Mouse (Mus musculus): ENCODE results near the gene Car6. TPM values are rescaled to one million over a fixed set of nuclear protein-coding genes. Genes with fewer than 3 reads are reported as not detected.

Gene Car6
- total and polyA plus RNA-seq, 3 experiments = not detected

DNA sequence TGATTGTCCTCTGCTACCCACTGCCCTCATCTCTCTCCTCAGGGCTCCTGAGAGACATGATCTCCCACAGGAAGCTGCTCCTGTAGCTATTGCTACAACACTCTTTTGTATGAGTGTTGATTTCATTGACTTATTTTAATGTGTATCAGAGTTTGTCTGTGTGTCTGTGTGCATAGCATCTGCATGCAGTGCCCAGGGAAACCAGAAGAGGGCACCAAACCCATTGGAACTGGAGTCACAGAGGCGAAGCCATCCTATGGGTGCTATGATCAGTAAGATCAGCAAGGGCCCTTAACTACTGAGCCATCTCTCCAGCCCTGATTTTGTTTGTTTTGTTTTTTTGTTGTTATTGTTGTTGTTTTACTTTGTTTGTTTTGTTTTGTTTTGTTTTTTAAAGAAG, 7.2 kb downstream of the Car6 start:
- H3K79me2 ChIP-seq (replicated peaks; ENCODE audit: control insufficient read depth, insufficient read depth, low read length) = no peaks in the 10 kb centered on the region
- no peak overlapping the region for H3K27ac ChIP-seq
- intact Hi-C loops (cut with DNase I) = no loop called here
- WGBS = 48% methylated on average over 1 of the region's 1 CpGs
- no peaks in the 10 kb centered on the region for H3K27me3 ChIP-seq (ENCODE audit: control insufficient read depth, insufficient read depth, low read length)
- H3K4me1 ChIP-seq (ENCODE audit: control insufficient read depth, insufficient read depth, low read length) = no peaks in the 10 kb centered on the region
- H3K9ac ChIP-seq (ENCODE audit: low read depth, low read length) = no peak overlapping the region
- DNase-seq = peak in 1 of 2 experiments; percentile 40
- no peaks in the 10 kb centered on the region for H3K36me3 ChIP-seq (ENCODE audit: control insufficient read depth, insufficient read depth, low read length)
- no peak overlapping the region for H3K4me3 ChIP-seq
- TF ChIP-seq POLR2A (IDR thresholded peaks at IDR 0.05; ENCODE audit: insufficient read depth, low read depth, low read length) (no peak), EP300 (IDR thresholded peaks at IDR 0.05; ENCODE audit: insufficient read depth, low read depth, low read length) (0 out of 2 replicates have a peak, but pooled peaks have one; percentile 31), CTCF (IDR thresholded peaks at IDR 0.05) (peak; percentile 75)

DNA sequence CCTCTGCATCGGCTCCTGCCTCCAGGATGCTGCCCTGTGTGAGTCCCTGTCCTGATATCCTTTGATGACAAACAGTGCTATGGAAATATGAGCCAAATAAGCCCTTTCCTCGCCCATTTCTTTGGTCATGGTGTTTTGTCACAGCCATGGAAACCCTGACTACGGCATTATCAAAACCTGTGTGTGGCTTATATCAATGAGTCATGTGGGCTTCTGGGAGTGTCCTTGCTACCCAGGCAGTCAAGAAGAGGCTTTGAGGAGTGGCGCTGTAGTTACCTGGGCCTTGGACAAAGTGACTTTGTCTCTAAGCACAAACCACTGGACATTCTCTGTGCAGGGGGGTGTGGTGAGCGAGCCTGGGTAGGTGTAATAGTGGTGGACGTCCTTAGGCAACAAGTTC, 8.9 kb downstream of the Car6 start:
- 69% methylated on average over 6 of the region's 6 CpGs for WGBS
- Histone ChIP-seq H3K4me1 (ENCODE audit: control insufficient read depth, insufficient read depth, low read length) (no peaks in the 10 kb centered on the region), H3K79me2 (replicated peaks; ENCODE audit: control insufficient read depth, insufficient read depth, low read length) (no peaks in the 10 kb centered on the region), H3K27ac (no peak overlapping the region), H3K9ac (ENCODE audit: low read depth, low read length) (no peak overlapping the region), H3K36me3 (ENCODE audit: control insufficient read depth, insufficient read depth, low read length) (no peaks in the 10 kb centered on the region), H3K27me3 (ENCODE audit: control insufficient read depth, insufficient read depth, low read length) (peaks cover 2% of the 10 kb centered on the region), H3K4me3 (no peak overlapping the region)
- intact Hi-C loops (cut with DNase I) = no loop called here
- DNase-seq = no peak
- no peak for TF ChIP-seq POLR2A (IDR thresholded peaks at IDR 0.05; ENCODE audit: insufficient read depth, low read depth, low read length)
- no peak for TF ChIP-seq EP300 (IDR thresholded peaks at IDR 0.05; ENCODE audit: insufficient read depth, low read depth, low read length)
- TF ChIP-seq CTCF (IDR thresholded peaks at IDR 0.05) = no peak

DNA sequence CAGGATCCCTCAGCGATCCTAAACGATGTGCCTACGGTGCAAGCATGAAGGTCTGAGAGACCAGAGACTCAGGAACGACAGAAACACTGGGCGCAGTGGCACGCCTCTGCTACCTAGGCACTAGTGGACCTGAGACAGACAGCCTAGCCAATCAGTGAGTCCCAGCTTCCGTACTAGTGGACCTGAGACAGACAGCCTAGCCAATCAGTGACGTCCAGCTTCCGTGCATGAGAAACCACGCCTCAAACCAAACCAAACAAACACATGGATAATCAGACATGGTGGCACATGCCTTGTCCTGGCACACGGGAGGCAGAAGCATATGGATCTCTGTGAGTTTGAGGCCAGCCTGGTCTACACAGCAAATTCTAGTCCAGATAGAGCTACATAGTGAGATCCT, 12.9 kb downstream of the Car6 start:
- H3K79me2 ChIP-seq (replicated peaks; ENCODE audit: control insufficient read depth, insufficient read depth, low read length) = no peaks in the 10 kb centered on the region
- no peak overlapping the region for H3K27ac ChIP-seq
- intact Hi-C loops (cut with DNase I) = no loop called here
- peaks cover 2% of the 10 kb centered on the region for H3K27me3 ChIP-seq (ENCODE audit: control insufficient read depth, insufficient read depth, low read length)
- H3K4me1 ChIP-seq (ENCODE audit: control insufficient read depth, insufficient read depth, low read length) = no peaks in the 10 kb centered on the region
- H3K36me3 ChIP-seq (ENCODE audit: control insufficient read depth, insufficient read depth, low read length) = no peaks in the 10 kb centered on the region
- no peak for DNase-seq
- H3K9ac ChIP-seq (ENCODE audit: low read depth, low read length) = no peak overlapping the region
- no peak overlapping the region for H3K4me3 ChIP-seq
- TF ChIP-seq POLR2A (IDR thresholded peaks at IDR 0.05; ENCODE audit: insufficient read depth, low read depth, low read length) (no peak), CTCF (IDR thresholded peaks at IDR 0.05) (no peak), EP300 (IDR thresholded peaks at IDR 0.05; ENCODE audit: insufficient read depth, low read depth, low read length) (no peak)
- WGBS = 54% methylated on average over 11 of the region's 11 CpGs

DNA sequence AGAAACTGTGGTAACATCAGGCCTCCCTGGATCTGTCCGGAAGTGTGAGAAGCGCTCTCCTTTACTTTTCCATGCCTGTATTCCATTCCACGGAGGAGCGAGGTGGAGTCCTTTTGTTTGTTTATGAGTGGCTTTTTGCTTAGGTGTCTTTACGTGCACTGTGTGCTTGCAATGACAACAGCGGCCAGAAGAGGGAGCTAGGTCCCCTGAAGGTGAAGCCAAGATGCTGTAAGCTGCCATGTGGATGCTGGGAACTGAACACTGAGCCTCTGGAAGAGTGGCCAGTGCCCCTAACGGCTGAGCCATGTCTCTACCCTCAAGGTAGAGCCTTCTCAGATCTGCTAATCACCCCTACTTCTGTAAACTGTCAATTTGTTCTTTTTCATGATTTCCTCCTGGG, 19.8 kb downstream of the Car6 start:
- Histone ChIP-seq H3K27ac (no peak overlapping the region), H3K36me3 (ENCODE audit: control insufficient read depth, insufficient read depth, low read length) (no peaks in the 10 kb centered on the region), H3K4me3 (no peak overlapping the region), H3K27me3 (ENCODE audit: control insufficient read depth, insufficient read depth, low read length) (no peaks in the 10 kb centered on the region), H3K79me2 (replicated peaks; ENCODE audit: control insufficient read depth, insufficient read depth, low read length) (no peaks in the 10 kb centered on the region), H3K9ac (ENCODE audit: low read depth, low read length) (no peak overlapping the region), H3K4me1 (ENCODE audit: control insufficient read depth, insufficient read depth, low read length) (no peaks in the 10 kb centered on the region)
- DNase-seq = no peak
- intact Hi-C loops (cut with DNase I) = no loop called here
- TF ChIP-seq CTCF (IDR thresholded peaks at IDR 0.05) = peak; percentile 22; the same call in 1 of the 2 replicates
- no peak for TF ChIP-seq EP300 (IDR thresholded peaks at IDR 0.05; ENCODE audit: insufficient read depth, low read depth, low read length)
- TF ChIP-seq POLR2A (IDR thresholded peaks at IDR 0.05; ENCODE audit: insufficient read depth, low read depth, low read length) = no peak
- 90% methylated on average over 7 of the region's 7 CpGs for WGBS

DNA sequence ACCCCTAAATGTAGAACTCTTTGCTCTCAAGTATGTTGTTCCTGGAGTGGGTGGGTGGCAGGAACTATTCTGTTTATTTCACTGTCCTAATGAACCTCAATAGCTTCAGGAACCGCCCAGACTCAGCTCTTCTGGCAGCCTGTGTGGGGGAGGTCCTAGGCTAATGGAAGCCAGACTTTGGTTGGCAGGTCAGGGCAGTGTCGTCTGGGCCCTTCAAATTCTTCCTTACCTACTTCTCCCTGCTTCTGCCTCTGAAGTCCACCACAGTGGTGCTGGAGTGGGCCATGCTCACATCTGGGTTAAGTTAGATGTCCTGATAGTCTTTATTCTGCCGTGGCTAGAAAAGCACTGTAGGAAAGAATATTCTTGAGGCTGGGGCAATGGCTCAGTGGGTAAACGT, 23.0 kb downstream of the Car6 start:
- H3K27ac ChIP-seq = no peak overlapping the region
- no peak for DNase-seq
- no peak overlapping the region for H3K9ac ChIP-seq (ENCODE audit: low read depth, low read length)
- TF ChIP-seq CTCF (IDR thresholded peaks at IDR 0.05) = no peak
- no peak for TF ChIP-seq POLR2A (IDR thresholded peaks at IDR 0.05; ENCODE audit: insufficient read depth, low read depth, low read length)
- no peak for TF ChIP-seq EP300 (IDR thresholded peaks at IDR 0.05; ENCODE audit: insufficient read depth, low read depth, low read length)
- H3K36me3 ChIP-seq (ENCODE audit: control insufficient read depth, insufficient read depth, low read length) = no peaks in the 10 kb centered on the region
- H3K27me3 ChIP-seq (ENCODE audit: control insufficient read depth, insufficient read depth, low read length) = no peaks in the 10 kb centered on the region
- no peaks in the 10 kb centered on the region for H3K79me2 ChIP-seq (replicated peaks; ENCODE audit: control insufficient read depth, insufficient read depth, low read length)
- intact Hi-C loops (cut with DNase I) = no loop called here
- 62% methylated on average over 4 of the region's 4 CpGs for WGBS
- no peaks in the 10 kb centered on the region for H3K4me1 ChIP-seq (ENCODE audit: control insufficient read depth, insufficient read depth, low read length)
- H3K4me3 ChIP-seq = no peak overlapping the region

DNA sequence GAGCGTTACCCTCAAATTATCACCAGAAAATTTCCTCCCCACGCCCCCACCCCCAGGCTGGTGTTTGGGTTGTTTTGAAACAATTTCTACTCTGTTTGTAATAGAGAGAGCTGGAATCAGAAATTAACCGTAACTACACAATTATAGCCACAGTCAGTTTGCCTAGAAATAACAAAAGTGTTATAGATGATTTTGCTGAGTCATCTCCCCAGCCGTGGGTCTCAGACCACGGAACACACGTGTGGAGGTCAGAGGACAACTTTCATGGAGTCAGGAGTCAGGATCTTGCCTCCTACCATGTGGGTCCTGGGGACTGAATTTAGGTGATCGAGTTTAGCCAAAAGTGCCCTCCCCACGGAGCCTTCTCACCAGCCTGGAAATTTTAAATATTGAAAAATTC, 24.0 kb downstream of the Car6 start:
- no peaks in the 10 kb centered on the region for H3K27me3 ChIP-seq (ENCODE audit: control insufficient read depth, insufficient read depth, low read length)
- H3K79me2 ChIP-seq (replicated peaks; ENCODE audit: control insufficient read depth, insufficient read depth, low read length) = no peaks in the 10 kb centered on the region
- TF ChIP-seq EP300 (IDR thresholded peaks at IDR 0.05; ENCODE audit: insufficient read depth, low read depth, low read length) (no peak), CTCF (IDR thresholded peaks at IDR 0.05) (no peak), POLR2A (IDR thresholded peaks at IDR 0.05; ENCODE audit: insufficient read depth, low read depth, low read length) (no peak)
- no peak overlapping the region for H3K27ac ChIP-seq
- intact Hi-C loops (cut with DNase I) = loop anchor here (2.0 kb wide), 1 partner anchor 72 kb away; no protein-coding TSS in a partner anchor
- no peak overlapping the region for H3K9ac ChIP-seq (ENCODE audit: low read depth, low read length)
- DNase-seq = no peak
- no peaks in the 10 kb centered on the region for H3K4me1 ChIP-seq (ENCODE audit: control insufficient read depth, insufficient read depth, low read length)
- no peak overlapping the region for H3K4me3 ChIP-seq
- WGBS = 67% methylated on average over 8 of the region's 8 CpGs
- no peaks in the 10 kb centered on the region for H3K36me3 ChIP-seq (ENCODE audit: control insufficient read depth, insufficient read depth, low read length)

Measured in heart, adult 2 months (tissue).